Mouse (Mus musculus): ENCODE measurements around the gene Pin1rt1.
A peak's percentile ranks its signal among the peaks of the same experiment; 100 is the strongest.

DNA sequence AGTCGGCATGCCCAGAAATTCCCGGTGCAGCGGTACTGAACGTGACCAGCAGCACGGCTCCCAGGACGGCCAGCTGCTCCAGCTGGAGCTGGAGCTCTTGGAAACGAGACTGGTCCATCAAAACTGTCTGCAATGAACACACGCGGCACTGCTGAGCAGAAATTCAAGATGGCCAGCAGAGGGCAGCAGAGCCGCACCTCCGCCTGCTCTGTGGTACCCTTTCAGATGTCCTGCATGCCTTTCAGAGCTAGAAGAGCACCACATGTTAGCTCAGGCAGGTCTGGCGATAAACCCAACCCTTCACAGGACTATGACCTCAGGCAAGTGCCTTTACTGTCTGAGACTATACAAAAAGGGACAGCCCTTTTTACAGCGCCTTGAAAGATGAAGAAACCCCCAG lies 30.8 kb downstream of the Pin1rt1 start:
- TF ChIP-seq ZC3H11A (IDR thresholded peaks at IDR 0.05; ENCODE audit: low read depth, low read length) (peak; percentile 84), CTCF (conservative IDR thresholded peaks at IDR 0.05 in 1 of 2, IDR thresholded peaks at IDR 0.05 in 1 of 2; ENCODE audit: low read depth in 2 of 2, low read length in 2 of 2) (peak; percentile 78 to 98), TBP (conservative IDR thresholded peaks at IDR 0.05; ENCODE audit: low read depth, low read length) (no peak), EP300 (IDR thresholded peaks at IDR 0.05; ENCODE audit: low read length) (no peak), POLR2A (IDR thresholded peaks at IDR 0.05; ENCODE audit: low read depth, low read length) (no peak), ELF1 (IDR thresholded peaks at IDR 0.05; ENCODE audit: low read depth, low read length) (peak; percentile 14; the same call in 1 of the 2 replicates), IRF4 (IDR thresholded peaks at IDR 0.05; ENCODE audit: low read depth, low read length) (0 out of 2 replicates have a peak, but pooled peaks have one; percentile 51), MAFK (IDR thresholded peaks at IDR 0.05; ENCODE audit: insufficient replicate concordance, low read length) (no peak), POLR2AphosphoS2 (IDR thresholded peaks at IDR 0.05; ENCODE audit: low read depth, low read length) (no peak), E2F4 (IDR thresholded peaks at IDR 0.05; ENCODE audit: insufficient replicate concordance, low read depth, low read length) (no peak), NRF1 (IDR thresholded peaks at IDR 0.05; ENCODE audit: low read depth, low read length) (no peak), SIN3A (IDR thresholded peaks at IDR 0.05; ENCODE audit: low read length) (0 out of 2 replicates have a peak, but pooled peaks have one; percentile 28)

All from CH12.LX (cell line).